Mouse (Mus musculus) frontal cortex, postnatal 14 days (tissue): ENCODE results near the gene Gltpd2.
"Not testable (repeated sequence)": the region's sequence is repeated elsewhere in the genome, so short reads cannot be mapped to it uniquely, and the experiment has no call there.

ENCODE experiments used
- DNase-seq, 2 experiments: peaks; one replicate each; pipeline ENCODE4 v3.0.0; 2022; ENCODE audit warnings: low spot score in 2 of 2

The Gltpd2 gene

GRCm38 (mm10) chr11:70518923-70519322 lies at the start of gene Gltpd2:
Gene Gltpd2, plus strand, starts transcription at chr11:70519196.
- DNase-seq, result no peak

- no peak for DNase-seq
Measured at GRCm38 (mm10) chr11:70469764-70470163, 49.2 kb upstream of the Gltpd2 start.

GRCm38 (mm10) chr11:70472716-70473115 lies 46.3 kb upstream of the Gltpd2 start:
- DNase-seq, result no peak

GRCm38 (mm10) chr11:70473291-70473690 lies 45.7 kb upstream of the Gltpd2 start:
- not testable (repeated sequence) for DNase-seq

GRCm38 (mm10) chr11:70474872-70475534 lies 44.0 kb upstream of the Gltpd2 start:
- DNase-seq, result no peak

GRCm38 (mm10) chr11:70485498-70485897 lies 33.5 kb upstream of the Gltpd2 start:
- DNase-seq, result no peak

GRCm38 (mm10) chr11:70487816-70488215 lies 31.2 kb upstream of the Gltpd2 start:
- DNase-seq, result no peak

- DNase-seq, result no peak
Measured at GRCm38 (mm10) chr11:70489138-70489537, 29.9 kb upstream of the Gltpd2 start.

GRCm38 (mm10) chr11:70489684-70490083 lies 29.3 kb upstream of the Gltpd2 start:
- DNase-seq, result no peak

GRCm38 (mm10) chr11:70499566-70500475 lies 19.2 kb upstream of the Gltpd2 start:
- no peak for DNase-seq

- no peak for DNase-seq
Measured at GRCm38 (mm10) chr11:70500476-70500812, 18.6 kb upstream of the Gltpd2 start.

- no peak for DNase-seq
Measured at GRCm38 (mm10) chr11:70502018-70502417, 17.0 kb upstream of the Gltpd2 start.

GRCm38 (mm10) chr11:70504970-70505369 lies 14.0 kb upstream of the Gltpd2 start, which contains the start of gene Tm4sf5:
Gene Tm4sf5, plus strand, starts transcription at chr11:70505244.
- no peak for DNase-seq

GRCm38 (mm10) chr11:70506385-70506784 lies 12.6 kb upstream of the Gltpd2 start:
- peak in 1 of 2 experiments; percentile 51 for DNase-seq

- DNase-seq, result no peak
Measured at GRCm38 (mm10) chr11:70506962-70507515, 12.0 kb upstream of the Gltpd2 start.

GRCm38 (mm10) chr11:70509753-70510564 lies 9.0 kb upstream of the Gltpd2 start:
- DNase-seq, result peak in 1 of 2 experiments; percentile 22

GRCm38 (mm10) chr11:70511242-70511641 lies 7.8 kb upstream of the Gltpd2 start:
- no peak for DNase-seq

GRCm38 (mm10) chr11:70511825-70512224 lies 7.2 kb upstream of the Gltpd2 start:
- DNase-seq, result no peak

GRCm38 (mm10) chr11:70512709-70513342 lies 6.2 kb upstream of the Gltpd2 start:
- no peak for DNase-seq

GRCm38 (mm10) chr11:70513520-70513919 lies 5.5 kb upstream of the Gltpd2 start:
- DNase-seq, result no peak

- DNase-seq, result no peak
Measured at GRCm38 (mm10) chr11:70514288-70514687, 4.7 kb upstream of the Gltpd2 start, which contains the start of gene Vmo1. Gene Vmo1, minus strand, starts transcription at chr11:70514616.
